Mouse (Mus musculus): Measurements from ENCODE around the gene Klk1b11.
"Not testable (repeated sequence)": the region's sequence is repeated elsewhere in the genome, so short reads cannot be mapped to it uniquely, and the experiment has no call there.

Gene Klk1b11

DNA sequence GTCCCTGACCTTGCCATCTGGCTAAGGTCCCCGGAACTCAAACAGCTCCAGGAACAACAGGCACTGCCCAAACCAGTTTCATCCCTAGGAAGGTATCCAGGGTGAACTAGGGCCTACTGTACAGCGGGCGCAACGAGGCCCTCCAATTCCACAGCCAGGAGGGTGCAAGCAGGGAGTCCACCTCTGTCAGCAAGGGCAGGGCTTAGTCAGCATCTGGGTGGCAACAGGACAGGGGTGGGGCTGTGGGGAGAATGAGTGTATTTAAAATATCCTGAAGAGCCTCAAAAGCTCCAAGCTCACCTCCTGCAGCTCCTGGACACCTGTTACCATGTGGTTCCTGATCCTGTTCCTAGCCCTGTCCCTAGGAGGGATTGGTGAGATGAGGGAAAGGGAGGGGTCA is at the start of gene Klk1b11:
Klk1b11 (plus strand) TSS at position 301 of the 400 bp plus-strand sequence.
- not testable (repeated sequence) for DNase-seq (ENCODE audit: low spot score in 2 of 2)

- no peak for DNase-seq (ENCODE audit: low spot score in 2 of 2)
Observed at GRCm38 (mm10) chr7:43950364-43950763, 45.3 kb upstream of the Klk1b11 start, which contains the start of gene Klk1b8. Gene Klk1b8 (plus strand): TSS chr7:43950664.

DNA sequence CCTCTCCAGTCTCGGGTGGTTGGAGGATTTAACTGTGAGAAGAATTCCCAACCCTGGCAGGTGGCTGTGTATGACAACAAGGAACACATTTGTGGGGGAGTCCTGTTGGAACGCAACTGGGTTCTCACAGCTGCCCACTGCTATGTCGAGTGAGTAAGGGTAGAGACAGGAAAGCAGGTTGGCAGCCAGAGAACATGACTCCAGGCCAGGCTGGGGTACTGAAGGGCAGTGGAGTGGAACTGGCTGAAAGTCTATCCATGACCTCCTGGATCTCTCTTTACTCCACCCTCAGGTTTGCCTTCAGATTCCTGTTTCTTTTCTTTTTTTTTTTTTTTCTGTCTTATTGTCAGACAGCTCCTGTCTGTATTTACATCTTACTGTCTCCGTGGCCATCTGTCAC is 43.0 kb upstream of the Klk1b11 start:
- DNase-seq (ENCODE audit: low spot score in 2 of 2), result no peak

- DNase-seq (ENCODE audit: low spot score in 2 of 2), result no peak
Observed at GRCm38 (mm10) chr7:43966451-43966850, 29.2 kb upstream of the Klk1b11 start, which contains the start of gene Klk1b1. Gene Klk1b1 (plus strand): TSS chr7:43966751.

DNA sequence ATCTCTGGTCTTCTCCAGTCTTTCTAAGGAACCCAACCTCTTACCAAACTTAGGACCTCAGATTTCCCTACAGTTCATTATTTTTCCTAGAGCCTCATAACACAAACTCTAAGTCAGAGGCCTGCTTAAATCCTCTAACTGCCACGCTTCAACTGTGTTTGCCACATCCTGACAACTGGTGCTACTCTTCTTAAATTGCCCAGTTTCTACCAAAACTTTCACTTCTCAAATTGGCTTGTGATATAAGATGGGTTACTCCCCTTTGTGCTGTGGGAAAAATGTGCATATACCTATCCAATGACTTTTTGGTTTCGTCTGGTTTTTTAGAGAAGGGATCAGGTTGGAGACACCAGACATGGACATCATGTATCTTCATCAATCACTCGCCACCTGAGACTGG is 28.6 kb upstream of the Klk1b11 start:
- no peak for DNase-seq (ENCODE audit: low spot score in 2 of 2)

DNA sequence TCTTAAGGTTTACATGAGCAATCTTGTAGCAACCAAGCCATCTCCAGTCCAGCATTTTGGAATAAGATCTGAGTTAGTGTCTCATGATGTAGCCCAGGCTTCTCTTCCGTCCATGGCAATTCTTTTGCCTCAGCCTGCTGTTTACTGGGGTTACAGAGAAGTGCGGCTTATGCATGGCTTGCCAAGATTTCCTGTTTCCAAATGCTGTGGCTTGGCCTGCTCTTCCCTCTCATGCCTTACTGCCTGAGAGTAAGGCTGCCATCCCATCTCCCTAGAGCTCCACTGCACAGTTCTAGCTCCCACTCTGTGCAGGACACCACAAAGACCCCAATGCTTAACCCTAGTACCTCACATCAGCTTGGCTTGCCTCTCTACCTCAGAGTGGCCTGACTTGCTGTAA is 28.1 kb upstream of the Klk1b11 start:
- DNase-seq (ENCODE audit: low spot score in 2 of 2), result no peak

DNA sequence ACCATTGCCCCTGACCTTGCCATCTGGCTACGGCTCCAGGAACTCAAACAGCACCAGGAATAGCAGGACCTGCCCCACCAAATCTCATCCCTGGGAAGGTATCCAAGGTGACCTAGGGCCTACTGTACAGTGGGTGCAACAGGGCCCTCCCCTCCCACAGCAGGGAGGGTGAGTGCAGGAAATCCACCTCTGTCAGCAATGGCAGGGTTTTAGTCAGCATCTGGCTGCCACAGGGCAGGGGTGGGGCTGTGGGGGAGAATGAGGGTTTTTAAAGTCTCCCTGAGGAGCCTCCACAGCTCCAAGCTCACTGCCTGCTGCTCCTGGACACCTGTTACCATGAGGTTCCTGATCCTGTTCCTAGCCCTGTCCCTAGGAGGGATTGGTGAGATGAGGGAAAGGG is 19.9 kb upstream of the Klk1b11 start, which contains the start of gene Klk1b9:
Klk1b9 (plus strand) TSS at position 301 of the 400 bp plus-strand sequence.
- not testable (repeated sequence) for DNase-seq (ENCODE audit: low spot score in 2 of 2)

GRCm38 (mm10) chr7:43985657-43986056 is 10.0 kb upstream of the Klk1b11 start:
- DNase-seq (ENCODE audit: low spot score in 2 of 2), result no peak

GRCm38 (mm10) chr7:43994821-43995220 is 856 bp upstream of the Klk1b11 start:
- not testable (repeated sequence) for DNase-seq (ENCODE audit: low spot score in 2 of 2)

DNA sequence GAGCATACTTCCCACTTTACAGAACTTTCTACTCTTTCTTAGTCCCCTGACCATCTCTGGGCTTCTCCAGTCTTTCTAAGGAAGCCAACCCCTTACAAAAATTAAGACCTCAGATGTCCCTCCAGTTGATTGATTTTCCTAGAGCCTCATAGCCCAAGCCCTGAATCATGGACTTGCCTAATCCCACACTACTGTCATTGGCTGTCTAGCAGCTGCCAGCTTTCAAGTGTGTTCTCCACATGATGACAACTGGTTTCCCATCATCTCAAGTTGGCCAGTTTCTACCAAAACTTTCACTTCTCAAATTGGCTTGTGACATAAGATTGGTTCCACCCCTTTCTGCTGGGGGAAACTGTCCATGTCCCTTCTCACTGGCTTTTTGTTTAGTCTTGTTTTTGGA is 9.2 kb downstream of the Klk1b11 start:
- no peak for DNase-seq (ENCODE audit: low spot score in 2 of 2)

DNA sequence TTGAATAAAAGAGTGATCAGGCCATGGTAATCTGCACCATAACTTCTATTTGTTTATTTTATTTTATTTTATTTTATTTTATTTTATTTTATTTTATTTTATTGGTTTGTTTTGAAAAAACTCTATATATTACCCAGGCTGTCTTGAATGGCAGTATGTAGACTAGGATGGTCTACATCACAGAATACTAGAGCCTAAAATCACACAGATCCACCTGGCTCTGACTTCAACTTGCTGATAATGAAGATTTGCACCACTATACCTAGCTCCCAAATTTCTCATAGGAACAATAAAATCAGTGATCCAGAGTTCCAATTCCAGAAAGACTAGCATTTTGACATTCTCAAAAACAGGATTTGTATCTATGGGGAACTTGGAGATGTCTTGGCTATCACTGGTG is 16.2 kb downstream of the Klk1b11 start, which contains the start of gene Klk1b26:
Klk1b26 (plus strand) TSS at position 301 of the 400 bp plus-strand sequence.
- not testable (repeated sequence) for DNase-seq (ENCODE audit: low spot score in 2 of 2)

GRCm38 (mm10) chr7:44014666-44015065 is 19.0 kb downstream of the Klk1b11 start:
- DNase-seq (ENCODE audit: low spot score in 2 of 2), result not testable (repeated sequence)

- no peak for DNase-seq (ENCODE audit: low spot score in 2 of 2)
Observed at GRCm38 (mm10) chr7:44015071-44015470, 19.4 kb downstream of the Klk1b11 start.

All from natural killer cell, adult 2 months (primary cell).